Mouse (Mus musculus) heart, embryonic 14.5 days (tissue): Measurements from ENCODE around the gene Cux1. TPM values are rescaled to one million over a fixed set of nuclear protein-coding genes. Genes with fewer than 3 reads are reported as not detected.
"Not testable (repeated sequence)": the region's sequence is repeated elsewhere in the genome, so short reads cannot be mapped to it uniquely, and the experiment has no call there.

Source experiments
- ATAC-seq: fragments of 200-750 bp; cut with Nextera tagmentation; 2 replicates; pipeline ENCODE4 v1.8.0; 2017; ENCODE audit warnings: low read depth, moderate TSS enrichment; ENCODE audit not compliant: insufficient number of reproducible peaks, insufficient read depth, low FRiP score
- H3K27ac ChIP-seq, 2 experiments: fragments of 200-500 bp in 1 of 2; fragments of 300-500 bp in 1 of 2; sonication (generic) in 1 of 2; replicated peaks in 1 of 2; 2 replicates each; pipeline ENCODE4 v1.5.1; 2012 to 2014; ENCODE audit warnings: low read depth in 2 of 2, low read length in 2 of 2, control low read depth in 1 of 2, mild to moderate bottlenecking in 1 of 2, mixed read lengths in 1 of 2; ENCODE audit not compliant: control insufficient read depth in 1 of 2, insufficient read depth in 1 of 2
- H3K27me3 ChIP-seq: fragments of 300-500 bp; sonication (generic); 2 replicates; pipeline ENCODE4 v1.6.1; 2014; ENCODE audit warnings: mild to moderate bottlenecking, low read length, control low read depth; ENCODE audit not compliant: control insufficient read depth, insufficient read depth
- H3K36me3 ChIP-seq: fragments of 300-500 bp; sonication (generic); 2 replicates; pipeline ENCODE4 v1.6.1; 2014; ENCODE audit warnings: mild to moderate bottlenecking, control low read depth, low read length, mixed read lengths; ENCODE audit not compliant: control insufficient read depth, insufficient read depth
- H3K4me1 ChIP-seq, 2 experiments: fragments of 200-500 bp in 1 of 2; fragments of 300-500 bp in 1 of 2; sonication (generic) in 1 of 2; 2 replicates each; pipeline ENCODE4 v1.6.1; 2012 to 2014; ENCODE audit warnings: low read length in 2 of 2, control low read depth in 1 of 2, mixed read lengths in 1 of 2; ENCODE audit not compliant: control insufficient read depth in 2 of 2, insufficient read depth in 2 of 2
- H3K4me2 ChIP-seq: fragments of 300-500 bp; sonication (generic); 2 replicates; pipeline ENCODE4 v1.6.1; 2014; ENCODE audit warnings: mild to moderate bottlenecking, low read length
- H3K4me3 ChIP-seq, 2 experiments: fragments of 200-500 bp in 1 of 2; fragments of 300-500 bp in 1 of 2; sonication (generic) in 1 of 2; 2 replicates each; pipeline ENCODE4 v1.5.1; 2012 to 2014; ENCODE audit warnings: low read length in 2 of 2, mild to moderate bottlenecking in 2 of 2, control low read depth in 1 of 2, low read depth in 1 of 2, moderate library complexity in 1 of 2; ENCODE audit not compliant: control insufficient read depth in 1 of 2, insufficient read depth in 1 of 2
- H3K9ac ChIP-seq: fragments of 300-500 bp; sonication (generic); 2 replicates; pipeline ENCODE4 v1.6.1; 2014; ENCODE audit warnings: mild to moderate bottlenecking, low read length
- H3K9me3 ChIP-seq: fragments of 300-500 bp; sonication (generic); 2 replicates; pipeline ENCODE4 v1.6.1; 2016; ENCODE audit warnings: low read length, control low read depth; ENCODE audit not compliant: control insufficient read depth
- WGBS: fragments of 180-500 bp; shearing (Covaris S2); extraction: QIAGEN DNeasy Blood & Tissue Kit; methylation state at CpG from one replicate; pipeline ENCODE4 v1.1.7; 2014; 5-methylcytosine and 5-hydroxymethylcytosine counted together
- microRNA-seq: library from miRNA; unstranded; fragments of <30 nt; microRNA quantifications from one replicate; pipeline ENCODE4, GENCODE M21; 2016
- polyA plus RNA-seq: library from polyadenylated mRNA; unstranded; fragments of >200 nt; fragmentation: Nextera tagmentation; extraction: Ambion mirVana; gene quantifications from 2 replicates; pipeline ENCODE4 v1.2.1, GENCODE M21; 2014

The Cux1 gene
- polyA plus RNA-seq, 1 experiment from 2014 or later: 71.6 TPM

GRCm38 (mm10) chr5:136211341-136212102, 355.8 kb downstream of the Cux1 start:
- ATAC-seq, H3K27me3 ChIP-seq: not testable (repeated sequence)
- 79% methylated on average over 14 of the region's 14 CpGs for WGBS

GRCm38 (mm10) chr5:136210549-136210948, 356.7 kb downstream of the Cux1 start:
- Histone ChIP-seq H3K27me3 (no peaks in the 10 kb centered on the region), H3K27ac (no peak overlapping the region), H3K4me1 (no peaks in the 10 kb centered on the region), H3K4me2 (no peak overlapping the region), H3K36me3 (no peaks in the 10 kb centered on the region), H3K4me3 (no peak overlapping the region), H3K9ac (no peak overlapping the region), H3K9me3 (0 out of 2 replicates have a peak, but pooled peaks cover 2% of the 10 kb centered on the region)
- ATAC-seq: no peak
- WGBS: 62% methylated on average over 5 of the region's 5 CpGs

More at GRCm38 (mm10) chr5:136211341-136212102, 355.8 kb downstream of the Cux1 start:
- not testable (repeated sequence) for H3K27ac ChIP-seq, H3K4me2 ChIP-seq, H3K4me1 ChIP-seq, H3K9ac ChIP-seq, H3K9me3 ChIP-seq, H3K36me3 ChIP-seq, H3K4me3 ChIP-seq

GRCm38 (mm10) chr5:136201832-136202231, 365.5 kb downstream of the Cux1 start:
- Histone ChIP-seq H3K9ac (no peak overlapping the region), H3K4me3 (no peak overlapping the region), H3K36me3 (peaks cover 5% of the 10 kb centered on the region), H3K9me3 (no peaks in the 10 kb centered on the region), H3K27me3 (no peaks in the 10 kb centered on the region), H3K27ac (no peak overlapping the region), H3K4me2 (no peak overlapping the region), H3K4me1 (peaks cover 2 to 11% of the 10 kb centered on the region in 2 experiments; a peak in 3 of 4 replicates)
- WGBS: 28% methylated on average over 7 of the region's 7 CpGs
- ATAC-seq: no peak

DNA sequence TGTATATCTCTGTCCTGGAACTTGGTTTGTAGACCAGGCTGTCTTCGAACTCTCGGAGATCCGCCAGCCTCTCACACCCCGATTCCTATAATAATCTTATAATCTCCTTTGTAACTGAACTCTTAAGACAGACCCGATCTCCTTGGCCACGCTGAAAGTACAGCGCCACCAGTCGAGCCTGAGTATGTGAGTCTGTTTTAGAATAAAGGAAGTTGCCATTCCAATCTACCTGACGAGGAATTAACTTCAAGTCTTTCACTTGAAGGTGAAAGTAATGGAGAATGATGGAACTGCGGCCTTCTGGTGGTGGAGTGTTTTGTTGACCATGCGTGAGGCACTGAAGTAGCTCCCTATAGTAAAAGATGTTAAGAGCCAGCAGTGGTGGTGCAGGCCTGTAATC, 367.8 kb downstream of the Cux1 start:
- H3K4me2 ChIP-seq: peak overlapping the region; percentile 85
- H3K27me3 ChIP-seq: no peaks in the 10 kb centered on the region
- no peaks in the 10 kb centered on the region for H3K9me3 ChIP-seq
- H3K36me3 ChIP-seq: peaks cover 28% of the 10 kb centered on the region
- 31% methylated on average over 11 of the region's 11 CpGs for WGBS
- ATAC-seq: no peak
- H3K4me1 ChIP-seq: peaks cover 2 to 11% of the 10 kb centered on the region in 2 experiments; a peak in 3 of 4 replicates
- peak overlapping the region; percentile 14 to 71; a peak in 3 of 4 replicates for H3K4me3 ChIP-seq
- H3K9ac ChIP-seq: peak overlapping the region; percentile 86
- H3K27ac ChIP-seq: peak overlapping the region in 1 of 2 experiments; percentile 72; a peak in 2 of 4 replicates

DNA sequence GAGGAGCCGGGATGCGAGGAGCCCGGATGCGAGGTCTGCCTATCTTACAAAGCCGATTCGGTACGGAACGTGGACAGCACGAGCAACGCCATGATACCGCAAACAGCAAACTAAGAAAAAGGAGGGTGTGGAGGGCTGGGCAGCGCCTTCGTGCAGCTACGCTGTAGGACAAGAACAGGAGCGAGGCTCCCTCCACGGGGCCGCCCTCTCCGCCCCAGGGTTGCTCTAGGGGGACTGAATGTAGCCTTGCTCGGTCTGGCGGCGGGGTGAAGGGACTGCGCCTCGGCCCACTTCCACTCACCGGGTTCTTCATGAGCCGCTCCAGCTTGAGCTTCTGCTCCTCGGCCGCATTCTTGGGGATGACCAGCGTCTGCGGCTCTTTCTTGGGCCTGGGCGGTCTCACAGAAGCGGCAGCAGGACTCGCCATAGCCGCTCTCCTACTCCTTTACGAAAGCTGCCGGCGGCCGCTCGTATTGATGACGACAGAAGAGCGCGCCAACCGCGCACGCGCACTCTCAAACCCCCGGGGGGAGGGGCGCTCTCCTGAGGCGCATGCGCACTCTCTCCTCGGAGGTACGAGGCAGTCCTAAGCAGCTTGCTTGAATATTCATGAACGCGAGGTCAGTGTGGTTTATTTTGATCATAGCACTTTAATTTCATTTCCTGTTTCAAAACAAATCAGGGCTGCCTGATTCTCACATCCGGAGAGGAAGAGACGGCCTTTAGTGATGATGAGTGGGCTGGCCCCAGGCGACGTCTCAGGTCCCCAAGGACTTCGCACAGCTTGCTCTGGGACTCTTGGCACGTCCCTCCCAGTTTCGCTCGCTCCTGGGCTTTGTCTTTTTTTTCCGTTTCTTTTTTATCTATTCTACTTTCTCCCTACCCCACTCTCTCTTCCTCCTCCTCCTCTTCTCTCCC, 368.6 kb downstream of the Cux1 start, which contains the start of gene Prkrip1:
Prkrip1 (minus strand) TSS at position 490 of the 918 bp plus-strand sequence.
- no peaks in the 10 kb centered on the region for H3K27me3 ChIP-seq
- peak; percentile 86 for ATAC-seq
- under 1% methylated on average over 62 of the region's 62 CpGs for WGBS
- peak within 1 kb of the TSS; percentile 86 for H3K9ac ChIP-seq
- H3K4me3 ChIP-seq: peak within 1 kb of the TSS; percentile 71 to 90
- no peaks in the 10 kb centered on the region for H3K9me3 ChIP-seq
- peaks cover 2 to 11% of the 10 kb centered on the region in 2 experiments; a peak in 3 of 4 replicates for H3K4me1 ChIP-seq
- peaks cover 36% of the 10 kb centered on the region for H3K36me3 ChIP-seq
- peak within 1 kb of the TSS; percentile 85 for H3K4me2 ChIP-seq
- peak within 1 kb of the TSS; percentile 72 to 81 for H3K27ac ChIP-seq

Small RNA genes lying within 50 kb of the gene (microRNA-seq; reads per million reads assigned to microRNA genes)
- gene Mir721: not detected

Other genes starting within 250 kb of the Cux1 start
- not detected in 2 replicates for gene Myl10, start 125.7 kb upstream of the Cux1 start, polyA plus RNA-seq